Mouse (Mus musculus): ENCODE measurements around the gene Gm28047.
"Not testable (repeated sequence)": the region's sequence is repeated elsewhere in the genome, so short reads cannot be mapped to it uniquely, and the experiment has no call there.

GRCm38 (mm10) chr15:102608586-102608985, 16.3 kb downstream of the Gm28047 start:
- not testable (repeated sequence) for TF ChIP-seq CTCF (IDR thresholded peaks at IDR 0.05; ENCODE audit: control insufficient read depth, insufficient read depth, insufficient read length); USF1 (IDR thresholded peaks at IDR 0.05; ENCODE audit: low read depth)
